Mouse (Mus musculus): ENCODE data around the gene Plekho2. TPM values are rescaled to one million over a fixed set of nuclear protein-coding genes. Genes with fewer than 3 reads are reported as not detected.
A peak's percentile ranks its signal among the peaks of the same experiment; 100 is the strongest.

The Plekho2 gene
- polyA plus RNA-seq, 1 experiment from 2014 or later = 6.7 TPM

DNA sequence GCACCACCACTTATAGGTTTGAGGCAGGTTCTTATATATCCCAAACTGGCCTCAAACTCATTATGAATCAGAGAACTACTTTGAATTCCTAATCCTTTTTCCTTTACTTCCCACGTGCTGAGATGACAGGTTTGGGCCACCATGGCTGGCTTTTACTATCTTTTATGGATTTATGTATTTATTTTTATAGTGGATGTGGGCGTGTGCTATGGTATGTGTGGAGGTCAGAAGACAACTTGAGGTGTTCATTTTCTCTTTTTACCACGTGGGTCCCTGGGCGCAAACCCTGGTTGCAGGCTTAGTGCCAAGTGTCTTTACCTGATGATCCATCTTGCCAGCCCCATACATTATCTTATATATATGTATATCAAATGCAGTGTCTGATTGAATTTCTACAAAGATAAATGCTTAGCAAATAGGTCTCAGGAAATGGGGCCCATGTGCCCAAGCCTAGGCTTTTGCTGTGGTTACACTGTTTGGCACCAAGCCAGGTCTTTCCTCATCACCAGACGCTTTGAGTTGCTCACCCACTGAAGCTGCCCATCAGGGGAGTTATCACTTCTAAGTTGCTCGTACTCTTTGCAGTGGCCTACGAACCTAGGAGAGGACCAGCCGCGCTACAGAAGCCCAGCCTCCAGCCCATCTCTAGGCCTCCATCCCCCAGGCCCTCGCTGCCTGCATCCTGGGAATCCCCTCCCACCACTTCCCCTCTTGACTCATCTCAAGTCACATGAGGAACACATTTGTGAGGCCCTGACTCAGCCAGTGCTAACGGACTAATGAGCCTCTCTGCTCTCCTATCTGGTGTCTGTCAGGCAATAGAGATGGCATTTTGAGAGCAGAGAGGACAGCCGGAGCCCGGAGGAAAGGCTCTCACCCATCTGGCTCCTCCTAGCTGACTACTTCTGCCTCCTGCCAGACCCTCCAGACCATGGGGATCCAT, 38.4 kb downstream of the Plekho2 start:
- 27% methylated on average over 13 of the region's 13 CpGs for WGBS
- H3K27ac ChIP-seq (ENCODE audit: low read depth, low read length) = no peak overlapping the region
- ATAC-seq = peak; percentile 69
- no peak overlapping the region for H3K4me2 ChIP-seq (replicated peaks; ENCODE audit: low read depth)
- TF ChIP-seq CTCF (IDR thresholded peaks at IDR 0.05; ENCODE audit: low read depth) = no peak
- H3K4me3 ChIP-seq (ENCODE audit: low read depth, low read length) = no peak overlapping the region
- no peaks in the 10 kb centered on the region for H3K36me3 ChIP-seq (ENCODE audit: control insufficient read depth, insufficient read depth)
- H3K9me3 ChIP-seq (ENCODE audit: control insufficient read depth) = no peaks in the 10 kb centered on the region
- H3K9ac ChIP-seq (ENCODE audit: low read depth, low read length) = no peak overlapping the region
- H3K4me1 ChIP-seq (replicated peaks; ENCODE audit: control insufficient read depth, insufficient read depth, low read length) = peaks cover 7% of the 10 kb centered on the region; the same call in 1 of the 2 replicates
- no peaks in the 10 kb centered on the region for H3K27me3 ChIP-seq (replicated peaks; ENCODE audit: control insufficient read depth, insufficient read depth, low read length)

DNA sequence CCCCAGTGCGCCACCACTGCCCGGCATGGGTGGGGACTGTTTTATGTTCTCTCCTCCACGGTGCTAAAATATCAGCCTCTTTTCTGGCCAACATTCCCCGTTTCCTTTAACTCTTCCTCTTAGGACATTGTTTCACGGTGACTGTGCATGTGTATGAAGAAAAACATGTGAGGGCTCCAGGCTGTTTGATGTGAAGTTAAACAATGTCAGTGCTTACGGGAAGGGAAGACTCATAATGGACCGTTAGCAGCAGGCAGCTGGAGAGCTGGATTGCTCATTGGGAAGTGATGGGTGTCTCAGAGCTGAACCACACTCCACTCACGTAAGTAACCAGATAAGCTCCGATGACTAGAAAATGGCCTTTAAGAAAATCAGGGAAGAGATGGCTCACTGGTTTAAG, 40.1 kb downstream of the Plekho2 start:
- ATAC-seq = no peak
- Histone ChIP-seq H3K36me3 (ENCODE audit: control insufficient read depth, insufficient read depth) (no peaks in the 10 kb centered on the region), H3K4me2 (replicated peaks; ENCODE audit: low read depth) (no peak overlapping the region), H3K27ac (ENCODE audit: low read depth, low read length) (no peak overlapping the region), H3K9me3 (ENCODE audit: control insufficient read depth) (no peaks in the 10 kb centered on the region), H3K27me3 (replicated peaks; ENCODE audit: control insufficient read depth, insufficient read depth, low read length) (no peaks in the 10 kb centered on the region), H3K9ac (ENCODE audit: low read depth, low read length) (no peak overlapping the region), H3K4me1 (replicated peaks; ENCODE audit: control insufficient read depth, insufficient read depth, low read length) (peaks cover 7% of the 10 kb centered on the region; the same call in 1 of the 2 replicates), H3K4me3 (ENCODE audit: low read depth, low read length) (no peak overlapping the region)
- no peak for TF ChIP-seq CTCF (IDR thresholded peaks at IDR 0.05; ENCODE audit: low read depth)
- WGBS = 68% methylated on average over 9 of the region's 9 CpGs

DNA sequence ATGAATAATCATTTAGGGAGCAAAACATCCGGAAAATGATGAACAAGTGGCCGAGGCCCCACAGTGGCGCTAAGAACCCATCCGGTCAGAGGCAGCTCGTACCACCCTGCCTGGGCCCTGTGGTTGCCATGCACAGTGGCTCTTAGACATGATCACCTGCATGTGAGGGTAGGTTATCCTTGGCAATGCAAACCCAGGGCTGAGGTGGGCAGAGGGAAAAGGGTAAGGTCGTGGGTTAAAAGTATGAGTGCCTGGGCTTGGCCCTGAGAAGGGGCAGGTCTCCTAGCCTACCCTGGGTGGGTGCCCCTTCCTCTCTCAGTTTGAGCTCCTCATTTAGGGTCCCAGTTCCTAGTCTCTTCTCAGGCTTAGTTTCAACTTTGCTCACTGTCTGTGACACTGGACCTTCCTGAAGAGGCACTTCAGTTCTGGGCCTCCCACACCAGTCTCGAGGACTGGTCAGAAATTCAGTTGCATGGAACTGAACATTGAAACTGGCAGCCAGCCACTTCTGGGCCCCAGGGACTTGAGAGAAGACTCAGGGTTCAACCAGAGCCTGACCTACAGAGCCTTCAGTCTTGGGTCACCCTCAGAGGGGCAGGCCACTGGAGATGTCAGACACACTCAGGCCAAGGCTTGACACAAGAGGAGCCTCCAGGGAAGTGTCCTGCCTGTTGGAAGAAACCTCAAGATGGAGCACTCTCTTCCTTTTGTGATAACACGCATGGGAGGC, 41.8 kb downstream of the Plekho2 start:
- 89% methylated on average over 8 of the region's 8 CpGs for WGBS
- no peak overlapping the region for H3K4me2 ChIP-seq (replicated peaks; ENCODE audit: low read depth)
- no peak overlapping the region for H3K4me3 ChIP-seq (ENCODE audit: low read depth, low read length)
- no peaks in the 10 kb centered on the region for H3K27me3 ChIP-seq (replicated peaks; ENCODE audit: control insufficient read depth, insufficient read depth, low read length)
- H3K9ac ChIP-seq (ENCODE audit: low read depth, low read length) = no peak overlapping the region
- no peak for TF ChIP-seq CTCF (IDR thresholded peaks at IDR 0.05; ENCODE audit: low read depth)
- H3K9me3 ChIP-seq (ENCODE audit: control insufficient read depth) = no peaks in the 10 kb centered on the region
- H3K36me3 ChIP-seq (ENCODE audit: control insufficient read depth, insufficient read depth) = no peaks in the 10 kb centered on the region
- H3K27ac ChIP-seq (ENCODE audit: low read depth, low read length) = no peak overlapping the region
- ATAC-seq = no peak
- H3K4me1 ChIP-seq (replicated peaks; ENCODE audit: control insufficient read depth, insufficient read depth, low read length) = peaks cover 7% of the 10 kb centered on the region; the same call in 1 of the 2 replicates

DNA sequence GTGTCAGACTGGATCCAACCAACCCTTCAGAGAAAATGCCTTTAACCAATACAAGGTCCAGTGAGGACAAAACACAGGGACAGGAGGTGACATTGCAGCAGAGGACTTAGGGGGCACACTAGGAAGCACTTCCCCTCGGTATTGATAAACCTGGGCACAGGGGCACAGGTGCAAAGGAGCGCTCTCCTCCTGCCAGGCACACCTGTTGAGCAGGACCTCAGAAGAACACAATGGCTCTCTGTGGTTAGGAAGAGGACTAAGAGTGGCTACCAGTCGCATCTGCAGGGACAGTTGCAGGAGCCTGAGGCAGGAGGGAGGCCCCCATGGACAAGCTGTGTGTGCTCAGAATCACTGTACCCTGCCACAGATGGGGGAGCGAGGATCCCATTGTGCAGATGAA, 43.3 kb downstream of the Plekho2 start:
- 59% methylated on average over 4 of the region's 4 CpGs for WGBS
- H3K27me3 ChIP-seq (replicated peaks; ENCODE audit: control insufficient read depth, insufficient read depth, low read length) = no peaks in the 10 kb centered on the region
- no peak overlapping the region for H3K4me2 ChIP-seq (replicated peaks; ENCODE audit: low read depth)
- H3K27ac ChIP-seq (ENCODE audit: low read depth, low read length) = no peak overlapping the region
- ATAC-seq = no peak
- H3K36me3 ChIP-seq (ENCODE audit: control insufficient read depth, insufficient read depth) = no peaks in the 10 kb centered on the region
- 0 out of 2 replicates have a peak, but pooled peaks cover under 1% of the 10 kb centered on the region for H3K4me1 ChIP-seq (replicated peaks; ENCODE audit: control insufficient read depth, insufficient read depth, low read length)
- TF ChIP-seq CTCF (IDR thresholded peaks at IDR 0.05; ENCODE audit: low read depth) = no peak
- no peak overlapping the region for H3K9ac ChIP-seq (ENCODE audit: low read depth, low read length)
- no peak overlapping the region for H3K4me3 ChIP-seq (ENCODE audit: low read depth, low read length)
- H3K9me3 ChIP-seq (ENCODE audit: control insufficient read depth) = no peaks in the 10 kb centered on the region

DNA sequence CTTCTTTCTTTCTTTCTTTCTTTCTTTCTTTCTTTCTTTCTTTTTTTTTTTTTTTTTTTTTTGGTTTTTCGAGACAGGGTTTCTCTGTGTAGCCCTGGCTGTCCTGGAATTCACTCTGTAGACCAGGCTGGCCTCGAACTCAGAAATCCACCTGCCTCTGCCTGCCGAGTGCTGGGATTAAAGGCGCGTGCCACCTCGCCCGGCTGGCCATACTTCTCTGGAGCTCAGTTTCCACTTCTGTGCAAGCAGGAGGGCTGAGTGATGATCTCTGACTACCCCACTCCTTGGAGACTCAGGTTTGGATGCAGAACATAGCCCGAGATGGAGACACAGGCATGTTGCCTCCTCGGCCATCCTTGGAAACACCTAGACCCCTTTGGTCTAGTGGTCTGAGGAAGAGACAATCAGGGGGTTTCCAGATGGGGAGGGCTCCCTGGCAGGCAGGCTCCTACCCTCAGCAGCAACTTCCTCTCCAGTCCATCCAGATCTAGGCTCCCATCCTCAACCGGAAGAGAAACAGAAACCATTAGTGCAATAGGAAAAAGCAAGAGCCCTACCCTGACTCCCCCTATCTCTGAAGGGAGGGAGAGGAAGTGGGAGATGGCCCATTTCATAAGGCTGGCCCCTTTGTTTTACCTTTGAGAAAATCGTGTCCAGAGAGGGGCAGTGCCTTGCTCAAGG, 43.9 kb downstream of the Plekho2 start:
- H3K9ac ChIP-seq (ENCODE audit: low read depth, low read length) = no peak overlapping the region
- ATAC-seq = no peak
- no peak for TF ChIP-seq CTCF (IDR thresholded peaks at IDR 0.05; ENCODE audit: low read depth)
- no peak overlapping the region for H3K27ac ChIP-seq (ENCODE audit: low read depth, low read length)
- no peaks in the 10 kb centered on the region for H3K4me1 ChIP-seq (replicated peaks; ENCODE audit: control insufficient read depth, insufficient read depth, low read length)
- 82% methylated on average over 10 of the region's 11 CpGs for WGBS
- no peaks in the 10 kb centered on the region for H3K36me3 ChIP-seq (ENCODE audit: control insufficient read depth, insufficient read depth)
- H3K9me3 ChIP-seq (ENCODE audit: control insufficient read depth) = no peaks in the 10 kb centered on the region
- H3K27me3 ChIP-seq (replicated peaks; ENCODE audit: control insufficient read depth, insufficient read depth, low read length) = no peaks in the 10 kb centered on the region
- H3K4me2 ChIP-seq (replicated peaks; ENCODE audit: low read depth) = no peak overlapping the region
- H3K4me3 ChIP-seq (ENCODE audit: low read depth, low read length) = no peak overlapping the region

All from intestine, postnatal 0 days (tissue).